Mouse (Mus musculus) kidney, postnatal 14 days (tissue): ENCODE measurements around the gene Ank2.

Experiments used
- DNase-seq: peaks from one replicate; pipeline ENCODE4 v3.0.0; 2022; ENCODE audit warnings: mixed read lengths

The Ank2 gene

DNA sequence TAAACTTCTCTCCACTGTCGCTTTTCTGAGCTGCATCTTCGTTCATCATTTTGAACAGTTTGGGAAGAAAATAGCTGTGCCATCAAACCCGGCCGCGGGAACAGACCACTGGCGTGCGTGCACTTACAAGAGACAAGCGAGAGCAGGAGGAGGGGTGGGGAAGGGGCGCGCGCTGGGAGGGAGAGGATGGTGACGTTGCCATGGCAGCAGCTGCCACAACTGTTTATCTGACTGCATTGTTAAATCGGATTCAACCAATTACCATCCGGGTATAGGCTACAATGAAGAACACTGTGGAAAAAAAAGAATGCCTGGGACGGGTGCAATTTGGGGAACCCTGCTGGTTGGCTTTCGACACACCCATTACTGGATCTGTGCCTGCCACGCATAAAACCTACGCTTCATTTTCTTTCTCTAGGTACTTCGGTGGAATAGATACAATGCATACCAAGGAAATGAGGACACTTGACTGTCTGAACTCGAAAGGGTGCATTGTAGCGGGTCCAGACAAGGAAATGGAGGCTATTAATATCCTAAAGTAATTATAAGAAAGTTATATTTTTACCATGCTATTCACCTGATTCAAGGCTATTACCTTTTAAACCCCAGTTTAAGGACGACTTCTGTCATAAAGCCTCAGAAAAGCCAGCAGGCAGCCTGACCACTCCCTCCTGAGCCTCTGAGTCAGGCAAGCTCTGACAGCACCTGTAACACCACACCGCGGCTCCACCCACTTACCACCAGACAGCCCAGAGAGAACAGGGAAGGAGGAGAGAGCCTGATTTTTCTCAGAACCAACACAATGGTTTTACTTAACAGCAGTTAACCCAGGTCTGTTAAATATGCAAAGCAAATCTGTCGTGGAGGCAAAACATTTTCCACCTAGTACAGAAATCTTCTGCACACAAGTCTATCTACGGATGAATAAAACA, 273.1 kb downstream of the Ank2 start:
- peak; percentile 32 for DNase-seq

GRCm38 (mm10) chr3:127225167-127225798, 273.9 kb downstream of the Ank2 start:
- no peak for DNase-seq

GRCm38 (mm10) chr3:127224315-127225166, 274.6 kb downstream of the Ank2 start:
- DNase-seq = no peak

GRCm38 (mm10) chr3:127222086-127222485, 277.1 kb downstream of the Ank2 start:
- no peak for DNase-seq

DNA sequence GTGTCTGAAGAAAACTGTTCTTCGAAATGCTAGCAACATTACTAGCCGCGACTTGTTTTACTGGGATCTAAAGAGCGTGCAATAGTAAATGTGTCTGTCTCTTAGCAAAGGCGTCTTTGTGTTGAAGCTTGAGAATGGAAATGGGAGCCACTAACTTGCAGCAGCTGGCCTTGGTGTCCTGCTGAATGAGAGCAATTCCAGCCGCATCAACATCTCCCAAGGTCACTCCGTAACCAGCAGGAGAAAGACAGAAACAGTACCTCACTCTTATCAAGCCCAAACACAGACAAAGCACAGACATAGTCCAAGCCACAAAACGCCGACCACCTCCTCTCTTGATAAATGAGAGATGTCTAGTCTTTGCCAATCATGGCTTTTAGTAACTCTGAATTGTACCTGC, 278.3 kb downstream of the Ank2 start:
- DNase-seq = no peak

GRCm38 (mm10) chr3:127213534-127213933, 285.6 kb downstream of the Ank2 start:
- no peak for DNase-seq

DNA sequence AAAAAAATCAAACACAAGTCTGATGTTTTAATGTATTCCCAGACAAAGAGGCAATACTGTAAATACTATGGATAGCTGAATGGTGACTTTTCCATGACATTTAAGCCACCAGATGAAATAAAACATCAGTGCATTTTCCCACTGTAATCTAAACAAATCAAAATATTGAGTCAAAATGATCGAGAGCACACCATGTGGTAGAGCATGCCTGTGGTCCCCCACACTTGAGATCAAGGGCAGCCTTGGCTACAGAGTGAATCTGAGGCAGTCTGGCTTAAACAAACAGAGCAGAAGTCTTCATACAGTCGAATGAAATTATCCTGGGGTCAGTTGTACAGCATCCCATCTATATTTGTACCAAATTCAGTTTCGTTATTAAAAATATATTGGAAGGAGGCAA, 288.0 kb downstream of the Ank2 start:
- DNase-seq = no peak

DNA sequence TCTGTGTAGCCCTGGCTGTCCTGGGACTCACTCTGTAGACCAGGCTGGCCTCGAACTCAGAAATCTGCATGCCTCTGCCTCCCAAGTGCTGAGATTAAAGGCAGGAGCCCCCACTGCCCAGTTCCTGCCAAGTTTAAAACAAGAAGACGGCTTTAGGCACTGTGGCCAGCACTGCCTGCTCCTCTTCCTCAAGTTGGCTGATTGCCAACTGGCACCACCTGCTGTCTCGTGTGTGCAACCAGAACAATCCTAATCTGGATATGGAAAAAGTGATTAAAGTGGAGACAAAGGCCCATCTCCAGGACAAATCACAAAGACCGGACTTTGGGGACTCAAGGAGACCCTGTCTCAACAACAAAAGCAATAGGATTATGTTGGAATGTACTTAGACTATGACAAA, 288.6 kb downstream of the Ank2 start:
- DNase-seq = no peak

- DNase-seq = no peak
These were observed 290.3 kb downstream of the Ank2 start for GRCm38 (mm10) chr3:127208871-127209270.

- no peak for DNase-seq
These were observed 293.2 kb downstream of the Ank2 start for GRCm38 (mm10) chr3:127205883-127206434.

DNA sequence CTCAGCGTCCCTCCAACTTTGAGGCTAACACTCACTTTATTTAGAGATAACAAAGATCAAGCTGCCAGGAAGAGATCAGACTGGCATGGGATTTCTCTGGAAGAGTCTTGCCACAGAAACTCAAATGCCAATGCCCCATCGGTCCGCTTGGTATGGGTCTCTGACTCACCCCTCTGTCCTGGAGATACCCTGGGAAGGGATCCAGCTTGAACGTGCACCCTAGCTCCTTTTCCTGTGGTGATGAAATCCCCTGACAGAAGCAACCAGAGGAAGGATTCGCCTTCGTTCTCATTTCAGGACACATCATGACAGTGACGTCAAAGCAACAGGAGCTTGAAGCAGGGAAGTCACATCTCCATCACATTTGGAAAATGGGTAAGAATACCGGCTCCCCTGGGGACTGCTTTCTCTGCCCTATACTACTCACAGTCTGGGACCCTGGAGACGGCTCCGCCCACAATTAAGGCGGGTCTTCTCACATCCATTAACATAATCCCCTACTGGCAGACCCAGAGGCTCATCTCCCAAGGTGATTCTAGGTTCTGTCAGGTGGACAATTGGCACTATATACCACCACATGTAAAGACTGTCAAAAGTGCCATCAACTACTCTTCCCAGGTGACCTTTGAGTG, 296.6 kb downstream of the Ank2 start:
- DNase-seq = no peak

GRCm38 (mm10) chr3:127200789-127201188, 298.4 kb downstream of the Ank2 start:
- no peak for DNase-seq

DNA sequence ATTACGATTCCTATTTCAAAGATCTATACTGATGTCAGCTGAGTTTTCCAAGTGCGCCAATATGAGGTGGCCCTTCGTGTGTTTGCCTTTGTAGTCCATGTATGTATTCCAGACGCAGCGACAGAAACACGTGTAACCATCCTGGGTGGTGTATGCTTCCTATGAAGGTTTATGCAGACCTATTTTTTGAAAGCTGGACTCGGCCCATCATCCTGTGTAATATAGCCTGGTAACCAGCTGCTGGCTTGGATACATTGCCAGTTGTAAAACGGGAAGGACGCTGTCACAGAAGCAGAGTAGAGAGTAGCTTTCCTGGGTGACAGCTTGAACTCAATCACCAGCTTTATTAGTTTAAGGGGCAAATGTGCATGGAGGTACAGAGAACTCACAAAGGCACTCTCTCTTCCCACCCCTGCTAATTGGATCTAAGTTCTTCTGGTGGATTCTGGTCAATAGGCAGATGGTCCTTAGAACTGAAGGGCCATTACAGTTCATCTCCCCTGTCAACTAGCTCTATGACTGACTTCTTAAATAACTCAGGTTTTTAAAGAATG, 300.0 kb downstream of the Ank2 start:
- DNase-seq = no peak

DNA sequence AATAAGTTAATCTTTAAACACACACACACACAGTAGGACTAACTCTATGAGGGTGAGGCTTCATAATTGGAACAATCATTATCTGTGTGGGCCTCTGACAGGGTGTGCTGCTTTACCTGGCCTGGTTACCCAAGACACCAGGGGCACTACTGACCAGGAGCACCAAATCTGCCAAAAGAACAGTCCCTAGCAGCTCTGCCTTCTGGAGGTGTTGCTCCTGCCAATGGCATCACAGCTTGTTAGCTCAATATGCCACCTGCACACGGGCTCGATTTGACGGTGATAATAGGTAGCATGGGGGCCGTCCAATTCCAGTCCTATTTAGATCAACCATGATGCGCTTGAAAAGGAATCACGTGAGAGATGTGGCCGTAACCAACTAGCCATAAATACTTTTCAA, 300.5 kb downstream of the Ank2 start:
- no peak for DNase-seq

DNA sequence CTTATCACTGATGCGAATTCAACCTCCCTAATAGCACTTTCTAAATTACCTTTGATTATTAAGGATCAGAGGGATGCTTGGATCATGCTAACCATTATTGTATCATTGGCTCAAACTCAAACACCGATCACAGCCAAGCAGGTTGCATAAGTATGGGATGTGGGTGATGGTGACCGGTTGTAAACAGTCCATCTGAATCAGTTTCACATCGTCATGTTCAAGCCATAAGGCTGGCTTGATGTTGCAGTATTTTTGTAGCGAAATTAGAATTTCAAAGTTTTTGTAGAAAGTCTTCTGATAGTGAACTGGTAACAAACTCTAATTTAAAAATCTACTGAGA, 310.4 kb downstream of the Ank2 start:
- no peak for DNase-seq

- DNase-seq = no peak
These were observed 310.9 kb downstream of the Ank2 start for GRCm38 (mm10) chr3:127188086-127188788.

DNA sequence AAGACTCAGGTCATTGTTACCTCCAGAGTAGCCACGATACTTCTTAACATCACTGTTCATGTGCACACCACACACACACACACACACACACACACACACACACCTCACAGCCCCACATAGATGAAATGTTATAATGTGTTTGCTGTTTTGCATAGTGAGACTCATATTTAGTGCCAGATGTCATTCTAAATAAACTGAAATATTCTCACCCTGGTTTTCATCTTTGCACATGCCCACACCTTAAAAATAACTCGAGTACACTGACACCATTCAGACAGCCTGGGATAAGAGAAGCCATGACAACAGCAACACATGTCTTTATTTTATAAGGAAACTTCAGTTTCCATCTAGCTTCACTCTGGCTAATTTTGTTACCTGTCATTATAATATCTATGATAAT, 312.1 kb downstream of the Ank2 start:
- DNase-seq = no peak

DNA sequence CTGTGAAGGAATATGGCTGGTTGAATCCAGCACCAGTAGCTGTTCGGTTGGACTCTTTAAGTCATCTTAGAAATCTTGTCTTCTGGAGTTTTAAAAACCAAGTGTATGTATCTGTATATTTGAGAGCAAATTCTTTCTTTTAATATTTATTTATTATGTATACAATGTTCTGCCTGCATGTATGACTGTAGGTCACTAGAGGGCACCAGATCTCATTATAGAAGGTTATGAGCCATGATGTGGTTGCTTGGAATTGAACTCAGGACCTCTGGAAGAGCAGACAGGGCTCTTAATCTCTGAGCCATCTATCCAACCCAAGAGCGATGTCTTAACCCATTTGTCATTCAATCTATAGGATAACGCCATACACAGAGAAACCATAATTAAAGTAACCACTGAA, 312.9 kb downstream of the Ank2 start:
- no peak for DNase-seq

DNA sequence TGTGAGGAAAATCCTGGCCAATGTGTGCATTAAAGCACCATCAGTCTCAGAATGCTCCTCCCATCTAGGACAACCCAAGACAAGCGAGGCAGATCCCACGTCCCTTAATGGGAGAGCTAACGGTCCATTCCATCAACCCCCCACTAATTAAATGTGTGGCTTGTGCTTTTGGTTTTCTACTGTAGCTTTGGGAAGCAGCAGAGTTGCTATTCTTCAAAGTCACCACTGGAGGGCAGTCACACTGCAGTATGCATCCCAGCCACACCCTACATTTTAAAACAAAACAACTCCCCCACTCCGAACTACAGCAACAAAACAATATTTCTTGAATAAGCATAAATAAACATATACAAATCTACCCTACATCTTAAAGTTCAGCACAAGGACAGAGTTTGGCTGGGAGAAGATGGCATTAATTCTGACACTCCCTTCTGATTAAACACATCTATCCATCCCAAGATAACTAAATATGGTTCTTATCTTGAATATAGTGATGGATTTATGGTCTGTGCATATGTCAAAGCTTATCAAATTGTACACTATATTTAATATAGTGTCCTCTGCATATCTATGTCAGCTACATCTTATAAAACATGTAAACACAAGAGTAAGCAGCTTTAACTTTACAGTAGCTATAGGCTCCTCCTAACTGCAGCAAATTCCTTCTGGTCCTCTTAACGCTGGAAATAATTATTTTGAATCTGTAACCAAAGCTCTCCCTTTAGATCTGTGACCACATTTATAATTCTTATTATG, 315.0 kb downstream of the Ank2 start:
- DNase-seq = peak; percentile 11

GRCm38 (mm10) chr3:127172697-127173096, 326.5 kb downstream of the Ank2 start:
- no peak for DNase-seq

GRCm38 (mm10) chr3:127170246-127170645, 328.9 kb downstream of the Ank2 start:
- no peak for DNase-seq
